9 mouse cellular contexts compared by ENCODE assay signal in genomic region chr19:53851352-53851751, GRCm38 (mm10). TPM values are rescaled to one million over a fixed set of nuclear protein-coding genes. Genes with fewer than 3 reads are reported as not detected.
DNase-seq lines count a peak whose midpoint lies in the region; ATAC-seq and TF ChIP-seq lines count a peak whose summit lies in the region.
"Had no signal": no experiment of that assay in that cellular context is flagged by ENCODE, and none has a peak within 500 bp of the region (broad histone marks: within the 10 kb centered on the region; RNA-seq: fewer than 3 reads in every experiment).

No protein-coding gene starts in this region.

- intact Hi-C loops in gastrocnemius, adult 2 months (cut with DNase I), result no loop called here

- no peak overlapping the region for H3K4me2 ChIP-seq in kidney, embryonic 15.5 days
- H3K4me2 ChIP-seq in embryonic facial prominence, embryonic 11.5 days (ENCODE audit: low read depth, low read length), result no peak overlapping the region
- H3K4me2 ChIP-seq in midbrain, embryonic 16.5 days (ENCODE audit: low read length), result no peak overlapping the region

- no peaks in the 10 kb centered on the region for H3K9me3 ChIP-seq in kidney, embryonic 15.5 days (replicated peaks)
- H3K9me3 ChIP-seq in embryonic facial prominence, embryonic 11.5 days (replicated peaks; ENCODE audit: control insufficient read depth, low read length), result no peaks in the 10 kb centered on the region
- H3K9me3 ChIP-seq in midbrain, embryonic 16.5 days (replicated peaks; ENCODE audit: control insufficient read depth, low read length, poor library complexity, severe bottlenecking), result no peaks in the 10 kb centered on the region

- H3K36me3 ChIP-seq in kidney, embryonic 15.5 days, result no peaks in the 10 kb centered on the region
- H3K36me3 ChIP-seq in embryonic facial prominence, embryonic 11.5 days (replicated peaks; ENCODE audit: control insufficient read depth, insufficient read depth, low read depth, low read length), result no peaks in the 10 kb centered on the region
- no peaks in the 10 kb centered on the region for H3K36me3 ChIP-seq in midbrain, embryonic 16.5 days (ENCODE audit: control insufficient read depth, insufficient read depth, low read length)

- no peak for TF ChIP-seq CTCF in gastrocnemius, adult 2 months (IDR thresholded peaks at IDR 0.05)

- no peak overlapping the region for H3K9ac ChIP-seq in kidney, embryonic 15.5 days
- H3K9ac ChIP-seq in embryonic facial prominence, embryonic 11.5 days (replicated peaks; ENCODE audit: low read length), result no peak overlapping the region
- no peak overlapping the region for H3K9ac ChIP-seq in midbrain, embryonic 16.5 days (ENCODE audit: low read depth, low read length)
- H3K9ac ChIP-seq: liver, embryonic 14.5 days had no signal

- WGBS in kidney, embryonic 15.5 days, result 73% methylated on average over 13 of the region's 13 CpGs
- 73% methylated on average over 13 of the region's 13 CpGs for WGBS in embryonic facial prominence, embryonic 11.5 days
- 84% methylated on average over 13 of the region's 13 CpGs for WGBS in midbrain, embryonic 16.5 days

- peaks cover 55% of the 10 kb centered on the region for H3K4me1 ChIP-seq in kidney, embryonic 15.5 days
- H3K4me1 ChIP-seq in embryonic facial prominence, embryonic 11.5 days (ENCODE audit: control insufficient read depth, insufficient read depth, low read length), result peaks cover 2% of the 10 kb centered on the region
- peaks cover 36% of the 10 kb centered on the region for H3K4me1 ChIP-seq in midbrain, embryonic 16.5 days (ENCODE audit: control insufficient read depth, insufficient read depth, low read length)

- H3K27me3 ChIP-seq in kidney, embryonic 15.5 days, result no peaks in the 10 kb centered on the region
- no peaks in the 10 kb centered on the region for H3K27me3 ChIP-seq in embryonic facial prominence, embryonic 11.5 days (ENCODE audit: control insufficient read depth, insufficient read depth, low read length)
- no peaks in the 10 kb centered on the region for H3K27me3 ChIP-seq in midbrain, embryonic 16.5 days (ENCODE audit: control insufficient read depth, insufficient read depth, low read depth, low read length)

- no peak overlapping the region for H3K4me3 ChIP-seq in kidney, embryonic 15.5 days (replicated peaks)
- no peak overlapping the region for H3K4me3 ChIP-seq in embryonic facial prominence, embryonic 11.5 days (ENCODE audit: low read depth, low read length)
- peak overlapping the region; percentile 64 for H3K4me3 ChIP-seq in gastrocnemius, adult 2 months
- H3K4me3 ChIP-seq in midbrain, embryonic 16.5 days (ENCODE audit: low read depth, low read length), result no peak overlapping the region

- ATAC-seq in kidney, embryonic 15.5 days (replicated peaks; ENCODE audit: low FRiP score), result no peak
- ATAC-seq in embryonic facial prominence, embryonic 11.5 days (replicated peaks; ENCODE audit: insufficient number of reproducible peaks, low FRiP score, low TSS enrichment, low read depth), result no peak
- no peak for ATAC-seq in midbrain, embryonic 16.5 days
- ATAC-seq in megakaryocyte progenitor cell, adult 5-6 weeks (replicated peaks; ENCODE audit: poor library complexity), result no peak

- peak overlapping the region; percentile 94 for H3K27ac ChIP-seq in kidney, embryonic 15.5 days
- 0 out of 2 replicates have a peak overlapping the region, but pooled peaks have one; percentile 20 for H3K27ac ChIP-seq in embryonic facial prominence, embryonic 11.5 days (replicated peaks; ENCODE audit: low read depth, low read length)
- H3K27ac ChIP-seq in gastrocnemius, adult 2 months, result peak overlapping the region; percentile 94
- peak overlapping the region; percentile 95 for H3K27ac ChIP-seq in midbrain, embryonic 16.5 days (ENCODE audit: low read length)
- H3K27ac ChIP-seq: liver, embryonic 14.5 days had no signal

- no peak for DNase-seq in kidney, adult 11 months
- no peak for DNase-seq in embryonic facial prominence, embryonic 11.5 days (ENCODE audit: low spot score)
- peak; percentile 88 for DNase-seq in gastrocnemius, adult 2 months
- DNase-seq in adrenal gland, adult 18-20 months (ENCODE audit: low spot score in 2 of 2), result no peak
- no peak for DNase-seq in thymus, postnatal 25 days

RNA-seq across cellular contexts. Expression of gene Pdcd4, which starts 40.7 kb away (rescaled TPM):
- 122 and 124 TPM in 2 replicates for polyA plus RNA-seq in kidney, embryonic 15.5 days (2015; fragmentation: Nextera tagmentation; extraction: Ambion mirVana)
- 88.4 and 96.2 TPM in 2 replicates for polyA plus RNA-seq in embryonic facial prominence, embryonic 11.5 days (2014; fragmentation: Nextera tagmentation; extraction: Ambion mirVana)
- 10 to 100 TPM; 14.8 to 16.8 TPM for total RNA-seq in gastrocnemius, adult 2 months (2021)
- polyA plus RNA-seq in midbrain, embryonic 16.5 days (2015; fragmentation: Nextera tagmentation; extraction: Ambion mirVana), result 65.1 and 69.8 TPM in 2 replicates
- 295 and 305 TPM in 2 replicates for total RNA-seq in megakaryocyte progenitor cell, adult 5-6 weeks (2015)
- total RNA-seq in megakaryocyte progenitor cell, adult 5-6 weeks (2017), result 358 and 441 TPM in 2 replicates
- 10 to 100 TPM; 69.6 to 91.1 TPM for total RNA-seq in adrenal gland, adult 18-20 months (2021)

Comparison
In these comparisons a context has a peak if more than half of its experiments do, and no peak if none do; other contexts are left out.
1. H3K27ac ChIP-seq: peak in every context shown above with its lines; median percentile 95 in midbrain, embryonic 16.5 days; 94 in kidney, embryonic 15.5 days; 94 in gastrocnemius, adult 2 months; 20 in embryonic facial prominence, embryonic 11.5 days.